Mouse (Mus musculus) CH12.LX (cell line): ENCODE data around the gene Hirip3.
A peak's percentile ranks its signal among the peaks of the same experiment; 100 is the strongest.

ENCODE experiments used
- BHLHE40 ChIP-seq: IDR thresholded peaks from 2 replicates; pipeline ENCODE4 v1.6.1; 2011; ENCODE audit warnings: mild to moderate bottlenecking, low read depth, low read length, improper control_type of control experiment
- CTCF ChIP-seq, 2 experiments: IDR thresholded peaks in 1 of 2; conservative IDR thresholded peaks in 1 of 2; 2 replicates each; pipeline ENCODE4 v1.5.1; 2011 to 2012; ENCODE audit warnings: low read depth in 2 of 2, low read length in 2 of 2, improper control_type of control experiment in 1 of 2, inconsistent platforms in 1 of 2, mild to moderate bottlenecking in 1 of 2, moderate library complexity in 1 of 2
- E2F4 ChIP-seq: IDR thresholded peaks from 2 replicates; pipeline ENCODE4 v1.6.1; 2011; ENCODE audit warnings: low read depth, low read length, improper control_type of control experiment; ENCODE audit not compliant: insufficient replicate concordance
- EP300 ChIP-seq: IDR thresholded peaks from 2 replicates; pipeline ENCODE4 v1.6.1; 2011; ENCODE audit warnings: low read length, improper control_type of control experiment
- ETS1 ChIP-seq: conservative IDR thresholded peaks from 2 replicates; pipeline ENCODE4 v1.6.1; 2012; ENCODE audit warnings: low read depth, mild to moderate bottlenecking, inconsistent platforms, low read length, improper control_type of control experiment, moderate library complexity
- MAX ChIP-seq: IDR thresholded peaks from 2 replicates; pipeline ENCODE4 v1.6.1; 2011; ENCODE audit warnings: low read length, improper control_type of control experiment
- MAZ ChIP-seq: IDR thresholded peaks from 2 replicates; pipeline ENCODE4 v1.6.1; 2012; ENCODE audit warnings: low read depth, mild to moderate bottlenecking, inconsistent platforms, low read length, improper control_type of control experiment, moderate library complexity
- POLR2A ChIP-seq: IDR thresholded peaks from 2 replicates; pipeline ENCODE4 v1.6.1; 2011; ENCODE audit warnings: low read depth, mild to moderate bottlenecking, improper control_type of control experiment, low read length
- SMC3 ChIP-seq: IDR thresholded peaks from 2 replicates; pipeline ENCODE4 v1.6.1; 2011; ENCODE audit warnings: low read depth, low read length, improper control_type of control experiment
- TBP ChIP-seq: conservative IDR thresholded peaks from 2 replicates; pipeline ENCODE4 v1.6.1; 2011; ENCODE audit warnings: low read depth, low read length, improper control_type of control experiment
- TCF12 ChIP-seq: IDR thresholded peaks from 2 replicates; pipeline ENCODE4 v1.6.1; 2014; ENCODE audit warnings: low read depth, mild to moderate bottlenecking, inconsistent platforms, low read length, improper control_type of control experiment
- USF1 ChIP-seq: IDR thresholded peaks from 2 replicates; pipeline ENCODE4 v1.6.1; 2014; ENCODE audit warnings: low read depth, mild to moderate bottlenecking, inconsistent platforms, low read length, improper control_type of control experiment
- USF2 ChIP-seq: conservative IDR thresholded peaks from 2 replicates; pipeline ENCODE4 v1.6.1; 2011; ENCODE audit warnings: low read depth, low read length, improper control_type of control experiment
- ZC3H11A ChIP-seq: IDR thresholded peaks from 2 replicates; pipeline ENCODE4 v1.6.1; 2012; ENCODE audit warnings: low read depth, mild to moderate bottlenecking, inconsistent platforms, low read length, improper control_type of control experiment

DNA sequence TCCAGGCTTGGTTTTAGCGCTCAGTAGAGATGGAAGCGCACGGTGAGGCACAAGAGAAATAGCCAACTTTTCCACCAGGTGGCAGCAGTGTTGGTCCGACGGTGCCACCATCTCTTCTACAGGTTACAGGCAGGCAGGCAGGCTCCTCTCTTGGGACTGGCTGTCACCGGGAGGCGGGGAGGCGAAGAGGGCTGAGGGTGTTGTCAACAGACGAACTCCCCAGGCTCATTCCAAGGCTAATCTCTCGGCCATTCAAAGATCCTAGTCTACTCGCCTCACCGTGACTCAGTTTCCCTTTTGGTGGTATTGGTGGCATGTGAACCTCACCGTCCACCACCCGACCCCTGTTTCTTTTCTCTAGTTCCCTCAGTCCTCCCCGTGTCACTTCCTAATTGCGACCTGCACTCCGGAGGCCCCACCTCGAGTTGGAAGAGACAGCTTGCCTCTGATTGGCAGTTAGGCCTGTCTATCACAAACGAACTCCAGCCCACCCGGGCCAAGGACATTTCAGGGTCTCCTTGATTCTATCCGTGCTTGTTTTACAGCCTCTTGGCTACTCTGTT is 29.7 kb upstream of the Hirip3 start:
- TF ChIP-seq CTCF (conservative IDR thresholded peaks at IDR 0.05 in 1 of 2, IDR thresholded peaks at IDR 0.05 in 1 of 2; ENCODE audit: low read depth in 2 of 2, low read length in 2 of 2): peak; percentile 24 to 92
- no peak for TF ChIP-seq E2F4
- peak; percentile 33; the same call in 1 of the 2 replicates for TF ChIP-seq ZC3H11A
- TF ChIP-seq ETS1: no peak
- peak; percentile 46; the same call in 1 of the 2 replicates for TF ChIP-seq POLR2A
- TF ChIP-seq USF2: no peak
- TF ChIP-seq USF1: no peak
- peak; percentile 67 for TF ChIP-seq MAZ
- 0 out of 2 replicates have a peak, but pooled peaks have one; percentile 16 for TF ChIP-seq TBP
- TF ChIP-seq TCF12: peak; percentile 39; the same call in 1 of the 2 replicates
- no peak for TF ChIP-seq EP300
- peak; percentile 89 for TF ChIP-seq SMC3
- 0 out of 2 replicates have a peak, but pooled peaks have one; percentile 28 for TF ChIP-seq BHLHE40
- peak; percentile 11; the same call in 1 of the 2 replicates for TF ChIP-seq MAX
